Mouse (Mus musculus) gastrocnemius, adult 18-20 months (tissue): ENCODE measurements around the gene Ncaph2. TPM values are rescaled to one million over a fixed set of nuclear protein-coding genes. Genes with fewer than 3 reads are reported as not detected.

Source experiments
- DNase-seq: peaks from one replicate; pipeline ENCODE4 v3.0.0; 2021; ENCODE audit warnings: low spot score
- microRNA-seq: library from miRNA; unstranded; fragments of <30 nt; microRNA quantifications from one replicate; pipeline ENCODE4 v1.2.0, GENCODE M21; 2021
- total RNA-seq, 2 experiments: library from RNA; stranded (reverse); gene quantifications; 2 replicates each; pipeline ENCODE4 v1.2.3; 2021

The Ncaph2 gene
- total RNA-seq, 2 experiments from 2014 or later: 39.2 to 46.1 TPM

DNA sequence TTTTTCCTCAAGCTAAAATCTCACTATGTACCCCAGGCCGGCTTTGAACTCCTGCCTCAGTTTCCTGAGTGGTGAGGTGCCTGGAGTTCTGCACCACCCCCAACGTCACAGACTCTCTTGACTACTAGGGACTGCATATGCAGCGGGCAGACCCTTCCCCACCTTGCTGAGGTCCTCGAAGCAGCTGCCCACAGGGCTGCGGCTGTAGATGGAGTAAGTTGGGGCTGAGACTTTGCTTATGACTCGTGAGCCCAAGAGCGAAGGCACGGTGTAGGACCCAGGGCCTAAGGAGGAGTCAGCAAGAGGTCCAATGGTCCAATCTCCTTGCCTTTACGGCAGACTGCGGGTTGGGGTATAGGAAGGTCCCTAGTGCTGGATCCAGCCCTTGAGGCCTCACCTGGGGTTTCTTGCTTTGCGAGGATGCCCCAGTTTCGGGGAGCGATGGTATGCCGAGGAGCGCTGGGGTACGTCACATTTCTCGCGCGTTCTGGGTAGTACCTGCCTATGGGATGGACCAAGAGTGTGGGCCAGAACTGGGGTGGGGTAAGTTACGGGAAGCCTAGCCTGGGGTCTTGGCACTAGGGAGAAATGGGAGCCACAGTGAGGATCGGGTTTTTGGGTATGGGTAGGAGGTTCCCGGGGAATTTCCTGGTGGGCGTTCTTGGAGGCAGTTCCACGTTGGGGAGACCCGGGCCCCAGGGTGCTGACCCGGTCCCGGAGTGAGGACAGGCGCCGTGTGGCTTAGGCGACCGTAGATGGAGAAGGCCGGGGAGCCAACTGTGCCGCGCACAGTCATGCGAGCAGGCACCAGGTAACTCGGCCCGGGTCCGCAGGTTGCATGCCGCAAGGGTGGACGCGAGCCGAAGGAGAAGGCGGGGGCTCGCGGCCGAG is 22.7 kb downstream of the Ncaph2 start:
- DNase-seq: no peak

DNA sequence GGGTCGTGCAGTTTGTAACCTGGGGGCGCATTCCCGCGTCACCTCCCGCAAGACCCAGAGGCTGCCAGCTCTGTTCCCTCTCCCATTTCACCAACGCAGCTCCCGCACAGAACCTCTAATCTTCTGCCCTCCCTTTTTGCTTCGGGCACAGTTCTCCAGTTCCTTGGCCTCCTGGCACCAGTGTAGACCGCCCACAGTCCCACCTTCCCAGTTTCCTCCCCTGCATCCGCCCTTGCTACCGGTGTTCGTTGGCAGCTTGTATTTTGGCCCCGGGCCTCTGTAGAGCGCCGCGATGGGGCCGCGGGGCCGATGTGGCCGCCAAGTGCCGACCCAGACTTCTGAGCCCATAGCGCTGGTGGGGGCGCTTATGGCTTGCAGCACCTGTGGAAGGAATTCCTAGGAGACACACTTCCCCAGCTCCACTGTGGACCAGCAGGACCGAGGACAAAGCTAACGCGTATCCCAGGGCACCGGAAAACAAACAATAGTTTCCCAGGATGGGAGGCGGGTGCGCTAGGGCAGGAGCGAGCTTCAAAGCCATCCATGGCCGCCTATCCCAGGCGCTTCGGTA is 23.4 kb downstream of the Ncaph2 start, which contains the start of gene Odf3b:
Odf3b (minus strand) TSS at position 452 of the 571 bp plus-strand sequence.
- no peak for DNase-seq

DNA sequence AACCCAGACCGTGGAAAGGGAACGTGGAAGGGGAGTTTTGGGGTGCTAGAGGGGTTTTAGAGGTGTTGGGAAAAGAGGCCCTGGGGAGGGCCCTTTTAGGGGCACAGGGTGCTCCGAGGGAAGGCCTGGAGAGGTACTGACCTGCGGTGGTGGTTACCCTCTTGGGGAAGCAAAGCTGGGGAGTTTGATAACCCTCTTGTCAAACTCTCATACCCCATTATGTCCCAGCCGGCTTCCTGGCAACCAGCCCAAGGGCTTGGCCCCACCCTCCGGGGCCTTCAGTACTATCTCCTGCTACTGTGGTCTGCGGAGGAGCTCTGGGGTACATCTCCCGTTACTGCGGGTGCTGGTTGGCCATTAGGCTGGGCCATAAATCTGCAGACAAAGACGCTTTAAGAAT is 23.9 kb downstream of the Ncaph2 start:
- no peak for DNase-seq

DNA sequence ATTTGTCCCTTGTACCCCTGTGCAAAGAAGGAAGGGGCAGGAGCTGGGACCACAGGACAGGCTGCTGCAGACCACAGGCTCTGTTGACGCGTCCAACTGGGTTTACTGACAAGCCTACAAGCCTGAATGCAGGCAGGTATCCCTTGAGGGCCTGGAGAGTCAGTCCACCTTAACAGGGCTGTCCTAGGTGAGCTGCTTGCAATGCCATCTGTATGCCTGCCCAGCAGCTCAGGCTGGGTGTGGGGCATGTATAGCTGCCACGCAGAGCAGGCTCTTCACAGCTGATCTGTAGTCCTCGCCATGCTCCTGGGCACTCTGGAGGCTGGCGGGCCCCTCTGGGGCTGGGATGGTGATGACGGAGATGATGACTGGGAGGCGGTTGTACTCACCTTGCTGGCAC is 29.1 kb downstream of the Ncaph2 start, which contains the start of gene Klhdc7b:
Klhdc7b (plus strand) TSS at position 301 of the 400 bp plus-strand sequence.
- DNase-seq: no peak

DNA sequence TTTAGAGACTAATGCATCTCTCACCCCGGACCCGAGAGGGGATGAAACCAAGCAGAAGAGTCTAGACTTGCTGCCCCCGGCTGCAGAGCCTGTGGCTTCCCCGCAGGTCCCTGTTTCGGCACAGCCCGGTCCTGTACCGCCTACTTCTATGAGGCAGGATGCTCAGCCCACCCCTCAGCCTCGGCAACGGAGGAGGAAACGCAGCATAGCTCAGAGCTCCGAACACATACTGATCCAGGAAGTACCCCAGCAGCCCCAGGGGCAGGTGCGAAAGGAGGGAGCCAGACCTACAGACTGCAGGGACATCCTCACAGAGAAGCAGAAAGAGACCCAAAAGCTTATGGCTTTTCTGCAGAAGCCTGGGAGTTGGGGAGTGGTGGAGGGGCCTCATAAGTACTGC is 31.6 kb downstream of the Ncaph2 start:
- no peak for DNase-seq

DNA sequence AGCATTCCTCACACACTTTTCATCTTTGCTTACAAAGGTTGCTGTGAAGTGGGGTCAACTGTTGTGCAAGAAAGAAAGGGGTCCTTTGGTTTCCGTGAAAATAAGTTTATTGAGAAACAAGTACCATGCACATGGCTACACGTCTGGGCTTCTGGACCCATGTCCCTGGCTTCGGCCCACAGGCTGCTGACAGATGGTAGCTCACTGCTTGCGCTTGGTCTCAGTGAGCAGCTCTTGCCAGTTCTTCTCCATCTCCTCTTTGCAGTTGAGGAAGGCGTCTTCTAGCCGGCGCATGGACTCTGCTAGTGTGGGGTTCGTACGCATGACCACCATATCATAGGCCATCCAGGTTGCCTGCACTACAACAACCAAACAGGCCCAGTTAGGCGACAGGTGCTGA is 34.6 kb downstream of the Ncaph2 start:
- DNase-seq: no peak

DNA sequence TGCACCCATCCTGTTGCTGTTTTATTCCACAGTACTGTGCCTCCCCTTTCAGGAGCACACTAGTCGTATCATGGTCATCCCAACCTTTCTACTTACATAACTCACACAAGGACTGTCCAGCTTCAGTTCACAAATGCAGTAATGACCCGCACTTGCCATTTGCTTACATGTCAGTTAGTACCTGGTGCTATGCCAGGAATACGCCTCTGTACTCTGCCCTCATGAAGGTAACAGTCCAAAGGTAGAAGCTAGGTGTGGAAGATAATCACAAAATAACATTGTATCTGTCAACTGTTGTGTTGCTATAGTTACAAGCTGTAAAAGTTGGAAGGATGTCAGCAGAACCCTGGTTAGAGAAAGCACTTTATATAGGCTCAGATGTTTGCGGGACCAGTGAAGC is 41.4 kb downstream of the Ncaph2 start:
- DNase-seq: no peak

DNA sequence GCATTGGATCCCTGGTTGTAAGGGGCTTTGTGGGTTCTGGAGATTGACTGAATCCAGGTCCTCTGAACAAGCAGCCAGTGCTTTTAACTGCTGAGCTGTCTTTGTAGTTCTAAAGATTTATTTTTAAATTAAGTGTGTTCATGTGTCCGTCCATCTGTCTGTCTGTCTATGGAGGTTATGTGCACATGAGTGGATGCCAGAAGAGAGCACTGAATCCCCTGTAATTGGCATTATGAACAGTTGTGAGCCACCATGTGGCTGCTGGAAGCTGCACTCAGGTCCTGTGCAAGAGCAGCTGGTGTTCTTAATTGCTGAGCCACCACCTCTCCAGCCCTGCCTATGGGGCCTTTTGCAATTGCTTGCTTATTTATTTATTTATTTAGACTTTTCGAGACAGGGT is 42.6 kb downstream of the Ncaph2 start:
- no peak for DNase-seq

DNA sequence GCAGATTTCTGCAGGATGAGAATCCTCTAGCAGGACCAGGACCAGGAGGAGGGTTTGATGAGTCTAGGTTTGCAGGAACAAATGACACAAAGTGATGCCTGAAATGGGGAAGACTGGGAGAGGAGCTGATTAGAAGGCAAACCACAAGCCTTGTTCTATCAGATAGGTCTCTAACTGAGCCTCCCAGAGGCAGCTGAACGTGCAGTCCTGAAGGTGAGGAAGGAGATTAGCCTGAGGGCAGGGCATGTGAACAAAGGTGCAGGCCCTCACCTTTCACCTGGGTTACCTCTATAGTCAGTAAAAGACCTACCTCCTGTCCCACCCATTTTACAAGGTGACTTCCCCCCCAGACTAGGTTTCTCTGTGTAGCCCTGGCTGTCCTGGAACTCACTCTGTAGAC is 44.2 kb downstream of the Ncaph2 start:
- DNase-seq: no peak

DNA sequence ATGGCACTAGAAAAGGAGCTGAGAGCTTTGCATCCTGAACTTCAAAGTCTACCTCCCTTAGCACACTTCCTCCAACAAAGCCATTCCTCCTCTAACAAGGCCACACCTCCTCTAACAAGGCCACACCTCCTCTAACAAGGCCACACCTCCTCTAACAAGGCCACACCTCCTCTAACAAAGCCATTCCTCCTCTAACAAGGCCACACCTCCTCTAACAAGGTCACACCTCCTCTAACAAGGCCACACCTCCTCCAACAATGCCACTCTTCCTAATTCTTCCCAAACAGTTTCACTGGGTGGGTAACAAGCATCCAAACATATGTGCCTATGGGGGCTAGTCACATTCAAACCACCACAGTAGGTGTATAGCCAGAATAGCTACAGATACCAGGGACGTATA is 47.0 kb downstream of the Ncaph2 start:
- DNase-seq: no peak

DNA sequence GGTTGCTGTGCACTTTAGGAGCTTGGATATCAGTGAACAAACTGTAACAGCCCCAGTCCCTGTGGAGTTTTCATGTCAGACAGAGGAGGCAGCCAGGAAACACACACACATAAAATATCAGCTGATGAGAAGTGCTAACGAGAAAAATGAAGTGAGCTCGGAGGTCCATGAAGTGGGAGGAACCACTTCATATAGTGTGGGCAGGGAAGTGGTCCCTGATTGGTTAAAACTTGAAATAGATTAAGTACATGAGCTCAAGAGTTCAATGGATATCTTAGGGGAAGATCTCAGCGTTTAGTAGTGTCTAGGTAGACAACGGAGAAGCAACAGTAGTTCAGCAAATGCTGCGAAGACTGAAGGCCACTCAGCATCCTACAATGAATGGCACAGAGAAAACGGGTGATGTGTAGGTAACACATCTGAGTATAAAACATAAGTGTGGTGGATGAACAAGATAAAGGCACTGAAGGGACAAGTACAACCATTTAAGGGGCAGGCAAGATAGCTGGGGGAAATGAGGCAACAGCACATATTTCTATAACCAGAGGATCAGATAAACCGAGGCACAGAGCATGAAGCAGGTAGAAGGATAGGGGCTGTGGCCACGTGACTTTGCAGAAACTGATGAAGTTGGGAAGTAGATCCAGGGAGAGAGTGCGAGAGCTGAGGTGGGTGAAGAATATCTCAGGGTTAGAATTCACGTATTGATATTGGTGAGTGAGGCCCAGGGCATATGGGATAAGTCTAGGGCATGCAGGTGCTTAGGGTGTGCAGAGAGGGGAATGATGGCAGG is 49.5 kb downstream of the Ncaph2 start:
- no peak for DNase-seq

DNA sequence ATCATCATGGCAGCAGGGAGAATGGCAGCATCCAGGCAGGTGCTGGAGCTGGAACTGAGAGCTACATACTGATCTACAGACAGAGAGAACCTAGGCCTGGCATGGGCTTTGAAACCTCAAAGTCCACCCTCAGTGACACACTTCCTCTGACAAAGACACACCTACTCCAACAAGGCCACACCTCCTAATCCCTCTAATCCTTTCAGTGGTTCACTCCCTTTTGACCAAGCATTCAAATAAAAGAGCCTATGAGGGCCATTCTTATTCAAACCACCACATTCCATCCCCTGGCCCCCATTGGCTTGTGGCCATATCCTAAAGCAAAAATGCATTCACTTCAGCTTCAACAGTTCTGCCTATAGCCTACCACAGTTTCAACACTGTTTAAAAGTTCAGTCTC is 51.2 kb downstream of the Ncaph2 start:
- no peak for DNase-seq

DNA sequence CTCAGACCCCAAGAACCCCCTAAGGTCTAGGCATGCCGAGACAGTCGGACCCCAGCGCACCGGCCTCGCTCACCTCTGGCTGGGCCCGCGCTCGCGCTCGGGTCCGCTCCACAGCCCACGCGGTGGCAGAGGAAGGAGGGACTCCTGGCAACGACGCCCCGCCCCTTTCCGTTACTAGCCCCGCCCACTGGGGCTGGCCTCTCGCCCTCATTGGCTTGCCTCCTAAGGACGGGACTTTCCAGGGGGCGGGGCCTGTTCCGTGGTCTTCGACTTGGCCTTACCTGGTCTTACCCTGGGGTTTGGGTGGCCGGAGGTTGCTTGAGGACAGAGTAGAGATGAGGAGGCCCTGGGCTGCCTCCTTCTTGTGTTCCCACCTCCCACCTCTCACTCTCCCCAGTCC is 54.6 kb downstream of the Ncaph2 start, which contains the start of gene Syce3:
Syce3 (minus strand) TSS at position 386 of the 400 bp plus-strand sequence.
- no peak for DNase-seq

DNA sequence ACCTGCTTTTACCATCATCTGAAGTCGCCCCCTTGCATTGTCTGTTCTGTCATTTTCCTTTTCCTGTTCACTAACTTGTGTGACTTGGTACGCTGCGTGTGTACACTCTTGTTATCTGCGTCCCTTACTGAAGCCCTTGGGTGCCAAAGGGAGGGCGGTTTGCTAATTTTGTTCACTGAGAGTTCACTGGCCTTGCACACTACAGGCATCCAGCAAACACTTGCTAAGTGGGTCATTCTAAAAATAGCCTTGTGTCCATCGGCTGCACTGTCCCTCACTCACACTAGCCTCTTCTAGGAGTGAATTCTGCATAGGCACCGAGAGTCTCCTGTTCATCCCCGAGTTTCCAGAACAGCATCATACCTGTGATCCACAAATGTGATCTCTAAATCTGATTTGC is 59.8 kb downstream of the Ncaph2 start:
- DNase-seq: peak; percentile 49

DNA sequence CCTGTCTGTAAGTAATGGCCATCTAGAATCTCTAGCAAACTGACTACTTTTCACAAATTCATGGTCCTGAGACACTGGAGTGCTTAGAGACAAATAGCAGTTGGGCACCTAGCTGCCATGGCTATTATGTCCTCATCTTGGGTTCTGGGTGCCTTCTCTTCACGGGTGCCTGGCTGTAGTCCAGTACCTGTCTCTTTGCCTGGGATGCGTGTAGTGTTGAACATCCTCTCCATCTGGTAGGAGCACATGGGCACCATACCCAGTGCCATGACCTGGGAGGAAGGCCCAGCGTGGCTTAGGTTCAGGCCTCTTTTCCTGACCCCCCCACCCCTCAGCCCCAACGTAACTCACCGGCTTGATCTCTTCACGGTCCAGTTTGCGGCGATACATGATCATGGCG is 66.4 kb downstream of the Ncaph2 start:
- DNase-seq: no peak

Small RNA genes within 50 kb of the gene (microRNA-seq; reads per million reads assigned to microRNA genes)
- 1.0 reads per million for gene Mir6959

Other genes starting within 250 kb of the Ncaph2 start
- gene Tubgcp6, start 232.6 kb upstream of the Ncaph2 start, total RNA-seq: 1 to 10 TPM; 6.9 to 8.4 TPM
- gene Hdac10, start 227.0 kb upstream of the Ncaph2 start, total RNA-seq: 1 to 10 TPM; 5.7 to 5.9 TPM
- 100 to 1,000 TPM; 142 to 145 TPM for gene Mapk12, start 215.0 kb upstream of the Ncaph2 start, total RNA-seq
- gene Mapk11, start 206.1 kb upstream of the Ncaph2 start, total RNA-seq: 1 to 10 TPM in 1 of 2 experiments, under 1 TPM in 1; 0.89 to 1.9 TPM
- gene Plxnb2, start 174.9 kb upstream of the Ncaph2 start, total RNA-seq: 1 to 10 TPM; 4.0 to 8.2 TPM
- 1 to 10 TPM; 8.8 to 9.6 TPM for gene Dennd6b, start 159.2 kb upstream of the Ncaph2 start, total RNA-seq
- gene Ppp6r2, start 144.2 kb upstream of the Ncaph2 start, total RNA-seq: 10 to 100 TPM; 90.7 to 93.0 TPM
- 10 to 100 TPM; 59.4 to 61.0 TPM for gene Sbf1, start 40.4 kb upstream of the Ncaph2 start, total RNA-seq
- gene Adm2, start 33.0 kb upstream of the Ncaph2 start, total RNA-seq: not detected
- gene Miox, start 21.3 kb upstream of the Ncaph2 start, total RNA-seq: under 1 TPM in 1 of 2 experiments, not detected in 1; 0.48 TPM
- gene Lmf2, start 60 bp upstream of the Ncaph2 start, total RNA-seq: 10 to 100 TPM; 11.4 to 12.5 TPM
- 10 to 100 TPM; 12.4 to 13.9 TPM for gene Sco2, start 18.1 kb downstream of the Ncaph2 start, total RNA-seq
- gene Tymp, start 21.3 kb downstream of the Ncaph2 start, total RNA-seq: under 1 TPM; 0.31 to 0.43 TPM
- under 1 TPM in 1 of 2 experiments, not detected in 1; 0.64 TPM for gene Odf3b, start 23.6 kb downstream of the Ncaph2 start, total RNA-seq
- gene Klhdc7b, start 29.2 kb downstream of the Ncaph2 start, total RNA-seq: not detected
- gene Syce3, start 54.8 kb downstream of the Ncaph2 start, total RNA-seq: not detected
- 100 to 1,000 TPM; 287 to 338 TPM for gene Cpt1b, start 70.1 kb downstream of the Ncaph2 start, total RNA-seq
- gene C730034F03Rik, start 73.9 kb downstream of the Ncaph2 start, total RNA-seq: under 1 TPM; 0.23 to 0.28 TPM
- gene Gm44502, start 74.0 kb downstream of the Ncaph2 start, total RNA-seq: under 1 TPM in 1 of 2 experiments, not detected in 1; 0.52 TPM
- gene Chkb, start 74.2 kb downstream of the Ncaph2 start, total RNA-seq: 10 to 100 TPM; 19.7 to 27.0 TPM
- gene Mapk8ip2, start 98.2 kb downstream of the Ncaph2 start, total RNA-seq: under 1 TPM; 0.25 to 0.57 TPM
- gene Arsa, start 121.7 kb downstream of the Ncaph2 start, total RNA-seq: 1 to 10 TPM; 2.8 to 4.0 TPM
- 10 to 100 TPM in 1 of 2 experiments, 1 to 10 TPM in 1; 8.9 to 12.6 TPM for gene Shank3, start 143.9 kb downstream of the Ncaph2 start, total RNA-seq
- not detected for gene Acr, start 212.6 kb downstream of the Ncaph2 start, total RNA-seq
- 1 to 10 TPM; 2.1 to 2.4 TPM for gene Rabl2, start 236.2 kb downstream of the Ncaph2 start, total RNA-seq